Mouse (Mus musculus): ENCODE data around the gene Nxph3.

DNA sequence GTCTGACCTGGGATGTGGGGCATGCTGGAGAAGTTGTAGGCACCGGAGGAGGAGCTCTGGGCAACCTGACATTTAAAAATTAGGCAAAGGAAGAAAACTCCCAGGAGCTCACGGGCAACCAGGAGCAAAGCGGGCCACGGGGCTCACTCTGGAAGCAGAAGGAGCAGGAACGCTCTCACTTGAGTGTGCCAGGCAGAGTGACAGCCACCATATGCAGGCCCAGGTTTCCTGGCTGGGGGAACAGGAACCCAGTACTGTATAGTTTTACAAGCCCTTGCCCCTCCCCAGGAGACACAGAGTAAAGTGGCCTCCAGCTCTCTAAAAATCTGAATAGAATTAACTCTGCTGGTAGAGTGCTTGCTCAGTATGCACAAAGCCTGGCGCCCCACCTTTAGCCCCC, 2.8 kb upstream of the Nxph3 start:
- no peak for TF ChIP-seq CTCF (IDR thresholded peaks at IDR 0.05; ENCODE audit: low read depth)
- TF ChIP-seq EP300 (IDR thresholded peaks at IDR 0.05; ENCODE audit: low read depth) = no peak

Measured in liver, postnatal 0 days (tissue).